Mouse (Mus musculus) megakaryocyte, embryonic 14.5 days (primary cell): ENCODE results near the gene Scgb2b18.
"Not testable (repeated sequence)": the region's sequence is repeated elsewhere in the genome, so short reads cannot be mapped to it uniquely, and the experiment has no call there.

Experiments
- FLI1 ChIP-seq: IDR thresholded peaks from 2 replicates; pipeline ENCODE4 v1.6.1; 2012; ENCODE audit warnings: low read length, inconsistent platforms, mixed read lengths
- GATA1 ChIP-seq: IDR thresholded peaks from 3 replicates; pipeline ENCODE4 v1.6.1; 2012; ENCODE audit warnings: mixed read lengths, low read length, inconsistent platforms, borderline replicate concordance

DNA sequence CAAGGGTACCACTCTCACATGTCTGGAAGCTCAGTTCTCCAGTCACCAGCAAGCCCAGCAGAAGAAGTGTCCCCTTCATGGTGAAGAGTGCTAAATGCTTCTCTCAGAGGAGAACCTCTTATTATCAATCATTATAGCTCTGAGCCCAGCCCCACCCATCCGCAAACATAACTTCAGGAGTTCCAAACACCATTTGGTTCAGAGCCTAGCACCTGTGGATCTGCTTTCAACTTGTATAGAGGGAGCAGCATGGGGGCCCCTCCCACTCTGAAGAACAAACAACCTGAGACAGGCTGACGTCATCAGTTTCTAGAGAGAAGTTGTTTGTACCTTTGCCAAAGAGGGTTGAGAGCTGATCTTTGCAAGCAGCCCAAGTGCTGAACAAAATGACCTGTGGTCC lies at the start of gene Scgb2b18:
- TF ChIP-seq GATA1, FLI1: not testable (repeated sequence)
